Mouse (Mus musculus): ENCODE data around the gene Olfr851. TPM values are rescaled to one million over a fixed set of nuclear protein-coding genes. Genes with fewer than 3 reads are reported as not detected.

The Olfr851 gene
- total RNA-seq (2023): not detected

GRCm38 (mm10) chr9:19492995-19493394, at the start of gene Olfr851:
Olfr851 (plus strand) TSS chr9:19493295.

GRCm38 (mm10) chr9:19478148-19478547, 14.9 kb upstream of the Olfr851 start, which contains the start of gene Olfr850:
Olfr850 (minus strand) TSS chr9:19478248.

GRCm38 (mm10) chr9:19540976-19541375, 47.9 kb downstream of the Olfr851 start, which contains the start of gene Olfr853:
Olfr853 (minus strand) TSS chr9:19541076.

Other genes starting within 250 kb of the Olfr851 start
- not detected for gene Olfr843, start 241.3 kb upstream of the Olfr851 start, total RNA-seq (2023)
- gene Olfr844, start 176.9 kb upstream of the Olfr851 start, total RNA-seq (2023): not detected
- not detected for gene Olfr845, start 156.8 kb upstream of the Olfr851 start, total RNA-seq (2023)
- gene Olfr846, start 129.3 kb upstream of the Olfr851 start, total RNA-seq (2023): not detected
- not detected for gene Olfr847, start 114.6 kb upstream of the Olfr851 start, total RNA-seq (2023)
- gene Olfr849, start 53.0 kb upstream of the Olfr851 start, total RNA-seq (2023): not detected
- not detected for gene Olfr850, start 15.0 kb upstream of the Olfr851 start, total RNA-seq (2023)
- not detected for gene Olfr853, start 47.8 kb downstream of the Olfr851 start, total RNA-seq (2023)
- gene Olfr854, start 74.1 kb downstream of the Olfr851 start, total RNA-seq (2023): not detected
- gene Olfr855, start 89.3 kb downstream of the Olfr851 start, total RNA-seq (2023): not detected
- gene Zfp317, start 128.8 kb downstream of the Olfr851 start, total RNA-seq (2023): 10 to 100 TPM; 12.4 to 17.1 TPM
- gene Olfr857, start 216.1 kb downstream of the Olfr851 start, total RNA-seq (2023): not detected

Measured in monocyte, adult 59 days (primary cell).